Mouse (Mus musculus): ENCODE measurements around the gene Kctd18.

DNA sequence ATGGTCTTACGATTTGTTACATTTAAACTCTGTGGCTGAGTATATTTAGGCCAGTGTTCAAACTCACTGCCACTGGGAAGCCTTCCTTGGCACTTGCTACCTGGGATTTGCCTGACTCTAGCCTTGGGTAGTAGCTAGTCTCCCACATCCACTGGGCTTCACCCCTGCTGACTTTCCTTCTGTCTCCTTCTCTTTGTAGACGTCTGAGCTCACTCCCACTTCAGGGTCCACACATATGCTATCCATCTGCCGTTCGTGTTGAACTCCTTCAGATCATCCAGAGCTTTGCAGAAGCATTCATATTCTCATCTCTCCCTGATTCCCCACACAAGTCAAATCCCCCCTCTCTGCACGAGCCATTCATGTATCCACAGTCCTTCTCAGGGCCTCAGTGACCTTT lies 26.8 kb upstream of the Kctd18 start:
- TF ChIP-seq USF1 (IDR thresholded peaks at IDR 0.05; ENCODE audit: low read depth) (no peak), CTCF (IDR thresholded peaks at IDR 0.05; ENCODE audit: control insufficient read depth, insufficient read depth, insufficient read length) (no peak), CEBPB (IDR thresholded peaks at IDR 0.05; ENCODE audit: low read depth) (no peak), MAX (IDR thresholded peaks at IDR 0.05) (no peak), FOSL1 (IDR thresholded peaks at IDR 0.05; ENCODE audit: insufficient read depth, low read length, poor library complexity, severe bottlenecking) (no peak)
